Mouse (Mus musculus): ENCODE measurements around the gene Ncf2. TPM values are rescaled to one million over a fixed set of nuclear protein-coding genes. Genes with fewer than 3 reads are reported as not detected.
"Not testable (repeated sequence)": the region's sequence is repeated elsewhere in the genome, so short reads cannot be mapped to it uniquely, and the experiment has no call there.

The Ncf2 gene
- polyA plus RNA-seq, 1 experiment from 2014 or later, result 6.7 TPM

GRCm38 (mm10) chr1:152785446-152785845, 14.5 kb upstream of the Ncf2 start:
- not testable (repeated sequence) for ATAC-seq (ENCODE audit: insufficient number of reproducible peaks, low FRiP score, low TSS enrichment, low read depth); H3K4me1 ChIP-seq; H3K9me3 ChIP-seq (replicated peaks); H3K27me3 ChIP-seq; H3K4me2 ChIP-seq (replicated peaks); H3K4me3 ChIP-seq (replicated peaks); H3K9ac ChIP-seq; H3K27ac ChIP-seq (replicated peaks); H3K36me3 ChIP-seq
- 75% methylated on average over 3 of the region's 3 CpGs for WGBS

- 84% methylated on average over 4 of the region's 4 CpGs for WGBS
- no peak overlapping the region for H3K4me2 ChIP-seq (replicated peaks)
- H3K9me3 ChIP-seq (replicated peaks), result no peaks in the 10 kb centered on the region
- no peak overlapping the region for H3K27ac ChIP-seq (replicated peaks)
- no peak overlapping the region for H3K9ac ChIP-seq
- H3K4me1 ChIP-seq, result no peaks in the 10 kb centered on the region
- no peaks in the 10 kb centered on the region for H3K27me3 ChIP-seq
- no peaks in the 10 kb centered on the region for H3K36me3 ChIP-seq
- no peak for ATAC-seq (ENCODE audit: insufficient number of reproducible peaks, low FRiP score, low TSS enrichment, low read depth)
- no peak overlapping the region for H3K4me3 ChIP-seq (replicated peaks)
Observed at GRCm38 (mm10) chr1:152786953-152787352, 13.0 kb upstream of the Ncf2 start.

- Histone ChIP-seq H3K9me3 (replicated peaks) (no peaks in the 10 kb centered on the region), H3K36me3 (no peaks in the 10 kb centered on the region), H3K27me3 (no peaks in the 10 kb centered on the region), H3K4me1 (no peaks in the 10 kb centered on the region; the same call in 1 of the 2 replicates), H3K9ac (no peak overlapping the region), H3K27ac (replicated peaks) (no peak overlapping the region), H3K4me3 (replicated peaks) (no peak overlapping the region), H3K4me2 (replicated peaks) (no peak overlapping the region)
- ATAC-seq (ENCODE audit: insufficient number of reproducible peaks, low FRiP score, low TSS enrichment, low read depth), result no peak
- WGBS, result 28% methylated on average over 4 of the region's 4 CpGs
Observed at GRCm38 (mm10) chr1:152788121-152788660, 11.8 kb upstream of the Ncf2 start.

GRCm38 (mm10) chr1:152790254-152790653, 9.7 kb upstream of the Ncf2 start:
- no peak for ATAC-seq (ENCODE audit: insufficient number of reproducible peaks, low FRiP score, low TSS enrichment, low read depth)
- H3K4me2 ChIP-seq (replicated peaks), result no peak overlapping the region
- H3K9ac ChIP-seq, result no peak overlapping the region
- H3K27ac ChIP-seq (replicated peaks), result no peak overlapping the region
- H3K4me1 ChIP-seq, result no peaks in the 10 kb centered on the region; the same call in 1 of the 2 replicates
- no peaks in the 10 kb centered on the region for H3K9me3 ChIP-seq (replicated peaks)
- WGBS, result 33% methylated on average over 12 of the region's 12 CpGs
- H3K36me3 ChIP-seq, result no peaks in the 10 kb centered on the region
- H3K27me3 ChIP-seq, result no peaks in the 10 kb centered on the region
- no peak overlapping the region for H3K4me3 ChIP-seq (replicated peaks)

- Histone ChIP-seq H3K4me1 (no peaks in the 10 kb centered on the region; the same call in 1 of the 2 replicates), H3K27ac (replicated peaks) (no peak overlapping the region), H3K36me3 (no peaks in the 10 kb centered on the region), H3K9me3 (replicated peaks) (no peaks in the 10 kb centered on the region), H3K9ac (no peak overlapping the region), H3K4me2 (replicated peaks) (no peak overlapping the region), H3K27me3 (no peaks in the 10 kb centered on the region), H3K4me3 (replicated peaks) (no peak overlapping the region)
- WGBS, result 26% methylated on average over 6 of the region's 6 CpGs
- ATAC-seq (ENCODE audit: insufficient number of reproducible peaks, low FRiP score, low TSS enrichment, low read depth), result no peak
Observed at GRCm38 (mm10) chr1:152790821-152791220, 9.2 kb upstream of the Ncf2 start.

GRCm38 (mm10) chr1:152791269-152791668, 8.7 kb upstream of the Ncf2 start:
- no peak for ATAC-seq (ENCODE audit: insufficient number of reproducible peaks, low FRiP score, low TSS enrichment, low read depth)
- Histone ChIP-seq H3K36me3 (no peaks in the 10 kb centered on the region), H3K4me1 (no peaks in the 10 kb centered on the region; the same call in 1 of the 2 replicates), H3K9ac (no peak overlapping the region), H3K4me3 (replicated peaks) (no peak overlapping the region), H3K4me2 (replicated peaks) (no peak overlapping the region), H3K27ac (replicated peaks) (no peak overlapping the region), H3K9me3 (replicated peaks) (no peaks in the 10 kb centered on the region), H3K27me3 (no peaks in the 10 kb centered on the region)
- WGBS, result 33% methylated on average over 4 of the region's 4 CpGs

- no peak overlapping the region for H3K4me3 ChIP-seq (replicated peaks)
- H3K36me3 ChIP-seq, result no peaks in the 10 kb centered on the region
- no peak overlapping the region for H3K9ac ChIP-seq
- no peaks in the 10 kb centered on the region; the same call in 1 of the 2 replicates for H3K4me1 ChIP-seq
- 27% methylated on average over 12 of the region's 12 CpGs for WGBS
- H3K27me3 ChIP-seq, result no peaks in the 10 kb centered on the region
- H3K9me3 ChIP-seq (replicated peaks), result no peaks in the 10 kb centered on the region
- no peak overlapping the region for H3K27ac ChIP-seq (replicated peaks)
- H3K4me2 ChIP-seq (replicated peaks), result no peak overlapping the region
- no peak for ATAC-seq (ENCODE audit: insufficient number of reproducible peaks, low FRiP score, low TSS enrichment, low read depth)
Observed at GRCm38 (mm10) chr1:152792736-152793494, 7.1 kb upstream of the Ncf2 start.

- H3K4me1 ChIP-seq, result no peaks in the 10 kb centered on the region; the same call in 1 of the 2 replicates
- no peaks in the 10 kb centered on the region for H3K27me3 ChIP-seq
- WGBS, result 44% methylated on average over 6 of the region's 6 CpGs
- H3K9ac ChIP-seq, result no peak overlapping the region
- H3K4me2 ChIP-seq (replicated peaks), result no peak overlapping the region
- H3K9me3 ChIP-seq (replicated peaks), result no peaks in the 10 kb centered on the region
- H3K36me3 ChIP-seq, result no peaks in the 10 kb centered on the region
- no peak overlapping the region for H3K4me3 ChIP-seq (replicated peaks)
- ATAC-seq (ENCODE audit: insufficient number of reproducible peaks, low FRiP score, low TSS enrichment, low read depth), result no peak
- no peak overlapping the region for H3K27ac ChIP-seq (replicated peaks)
Observed at GRCm38 (mm10) chr1:152793495-152794130, 6.4 kb upstream of the Ncf2 start.

GRCm38 (mm10) chr1:152795688-152796255, 4.2 kb upstream of the Ncf2 start:
- no peak overlapping the region for H3K27ac ChIP-seq (replicated peaks)
- no peak overlapping the region for H3K4me3 ChIP-seq (replicated peaks)
- no peak overlapping the region for H3K4me2 ChIP-seq (replicated peaks)
- no peaks in the 10 kb centered on the region for H3K36me3 ChIP-seq
- H3K9ac ChIP-seq, result no peak overlapping the region
- ATAC-seq (ENCODE audit: insufficient number of reproducible peaks, low FRiP score, low TSS enrichment, low read depth), result no peak
- H3K9me3 ChIP-seq (replicated peaks), result no peaks in the 10 kb centered on the region
- no peaks in the 10 kb centered on the region for H3K27me3 ChIP-seq
- 72% methylated on average over 8 of the region's 8 CpGs for WGBS
- H3K4me1 ChIP-seq, result peaks cover 4% of the 10 kb centered on the region; the same call in 1 of the 2 replicates

GRCm38 (mm10) chr1:152796683-152797263, 3.2 kb upstream of the Ncf2 start:
- H3K4me1 ChIP-seq, result peaks cover 4% of the 10 kb centered on the region; the same call in 1 of the 2 replicates
- H3K4me3 ChIP-seq (replicated peaks), result no peak overlapping the region
- no peaks in the 10 kb centered on the region for H3K9me3 ChIP-seq (replicated peaks)
- no peak overlapping the region for H3K4me2 ChIP-seq (replicated peaks)
- no peaks in the 10 kb centered on the region for H3K36me3 ChIP-seq
- ATAC-seq (ENCODE audit: insufficient number of reproducible peaks, low FRiP score, low TSS enrichment, low read depth), result no peak
- H3K9ac ChIP-seq, result no peak overlapping the region
- no peaks in the 10 kb centered on the region for H3K27me3 ChIP-seq
- WGBS, result 81% methylated on average over 8 of the region's 8 CpGs
- H3K27ac ChIP-seq (replicated peaks), result no peak overlapping the region

GRCm38 (mm10) chr1:152798125-152798524, 1.9 kb upstream of the Ncf2 start:
- H3K9ac ChIP-seq, result no peak overlapping the region
- no peak; the same call in 1 of the 2 replicates for ATAC-seq (ENCODE audit: insufficient number of reproducible peaks, low FRiP score, low TSS enrichment, low read depth)
- H3K36me3 ChIP-seq, result no peaks in the 10 kb centered on the region
- no peaks in the 10 kb centered on the region for H3K9me3 ChIP-seq (replicated peaks)
- H3K27ac ChIP-seq (replicated peaks), result no peak overlapping the region
- WGBS, result 59% methylated on average over 9 of the region's 9 CpGs
- H3K27me3 ChIP-seq, result no peaks in the 10 kb centered on the region
- peaks cover 4% of the 10 kb centered on the region; the same call in 1 of the 2 replicates for H3K4me1 ChIP-seq
- H3K4me2 ChIP-seq (replicated peaks), result no peak overlapping the region
- H3K4me3 ChIP-seq (replicated peaks), result no peak overlapping the region
